Comparison of ENCODE assay signal across 13 mouse cellular contexts in genomic region chr17:44472695-44473094, GRCm38 (mm10).
"Had no signal": no experiment of that assay in that cellular context is flagged by ENCODE, and none has a peak within 500 bp of the region (broad histone marks: within the 10 kb centered on the region; RNA-seq: fewer than 3 reads in every experiment).

No protein-coding gene starts in this region.

- H3K27ac ChIP-seq: limb, embryonic 13.5 days; liver, embryonic 14.5 days; midbrain, embryonic 12.5 days; neural tube, embryonic 15.5 days; stomach, embryonic 15.5 days had no signal

- H3K4me2 ChIP-seq: limb, embryonic 13.5 days; midbrain, embryonic 12.5 days; neural tube, embryonic 15.5 days; stomach, embryonic 15.5 days had no signal

- DNase-seq: kidney, adult 2 months; kidney, postnatal 36 days; layer of hippocampus, adult 9-11 months; layer of hippocampus, postnatal 36 days; lung, adult 18-20 months; retina, postnatal 1 day; thymus, postnatal 4 days had no signal

- H3K36me3 ChIP-seq: limb, embryonic 13.5 days; midbrain, embryonic 12.5 days; neural tube, embryonic 15.5 days; stomach, embryonic 15.5 days had no signal

- H3K27me3 ChIP-seq: midbrain, embryonic 12.5 days; neural tube, embryonic 15.5 days; stomach, embryonic 15.5 days had no signal

- H3K9ac ChIP-seq: limb, embryonic 13.5 days; liver, embryonic 14.5 days; midbrain, embryonic 12.5 days; neural tube, embryonic 15.5 days; stomach, embryonic 15.5 days had no signal

- H3K4me1 ChIP-seq: limb, embryonic 13.5 days; midbrain, embryonic 12.5 days; neural tube, embryonic 15.5 days; stomach, embryonic 15.5 days had no signal

- H3K4me3 ChIP-seq: limb, embryonic 13.5 days; midbrain, embryonic 12.5 days; myocyte; neural tube, embryonic 15.5 days; stomach, embryonic 15.5 days had no signal

- H3K9me3 ChIP-seq: limb, embryonic 13.5 days; midbrain, embryonic 12.5 days; neural tube, embryonic 15.5 days; stomach, embryonic 15.5 days had no signal
